Mouse (Mus musculus) neural tube, embryonic 11.5 days (tissue): ENCODE measurements around the gene Rdh16f1. TPM values are rescaled to one million over a fixed set of nuclear protein-coding genes. Genes with fewer than 3 reads are reported as not detected.
"Not testable (repeated sequence)": the region's sequence is repeated elsewhere in the genome, so short reads cannot be mapped to it uniquely, and the experiment has no call there.

Experiments
- ATAC-seq: fragments of 200-750 bp; cut with Nextera tagmentation; 2 replicates; pipeline ENCODE4 v1.8.0; 2017; ENCODE audit warnings: moderate number of reproducible peaks, mild to moderate bottlenecking, moderate TSS enrichment, moderate library complexity; ENCODE audit not compliant: insufficient read depth, low FRiP score, low TSS enrichment
- DNase-seq: peaks from one replicate; pipeline ENCODE4 v3.0.0-alpha.2; 2015; ENCODE audit warnings: low spot score
- H3K27ac ChIP-seq: fragments of 300-500 bp; sonication (generic); 2 replicates; pipeline ENCODE4 v1.5.1; 2014; ENCODE audit warnings: low read depth, mild to moderate bottlenecking, low read length
- H3K27me3 ChIP-seq: fragments of 300-500 bp; sonication (generic); 2 replicates; pipeline ENCODE4 v1.6.1; 2014; ENCODE audit warnings: mild to moderate bottlenecking, low read length, mixed read lengths; ENCODE audit not compliant: control insufficient read depth, insufficient read depth
- H3K36me3 ChIP-seq: fragments of 300-500 bp; sonication (generic); 2 replicates; pipeline ENCODE4 v1.6.1; 2014; ENCODE audit warnings: mild to moderate bottlenecking, low read length, moderate library complexity, mixed read lengths; ENCODE audit not compliant: control insufficient read depth, insufficient read depth
- H3K4me1 ChIP-seq: fragments of 300-500 bp; sonication (generic); 2 replicates; pipeline ENCODE4 v1.6.1; 2014; ENCODE audit warnings: low read length, mixed read lengths; ENCODE audit not compliant: control insufficient read depth, insufficient read depth
- H3K4me2 ChIP-seq: fragments of 300-500 bp; sonication (generic); 2 replicates; pipeline ENCODE4 v1.6.1; 2014; ENCODE audit warnings: low read depth, mild to moderate bottlenecking, moderate library complexity
- H3K4me3 ChIP-seq: fragments of 300-500 bp; sonication (generic); 2 replicates; pipeline ENCODE4 v1.5.1; 2014; ENCODE audit warnings: low read depth, low read length
- H3K9ac ChIP-seq: fragments of 300-500 bp; sonication (generic); 2 replicates; pipeline ENCODE4 v1.6.1; 2014; ENCODE audit warnings: mild to moderate bottlenecking, low read length
- H3K9me3 ChIP-seq: fragments of 300-500 bp; sonication (generic); 2 replicates; pipeline ENCODE4 v1.6.1; 2016; ENCODE audit warnings: low read length; ENCODE audit not compliant: control insufficient read depth
- WGBS: fragments of 180-500 bp; shearing (Covaris S2); extraction: QIAGEN DNeasy Blood & Tissue Kit; methylation state at CpG from one replicate; pipeline ENCODE4 v1.1.7; 2014; 5-methylcytosine and 5-hydroxymethylcytosine counted together
- polyA plus RNA-seq: library from polyadenylated mRNA; unstranded; fragments of >200 nt; fragmentation: Nextera tagmentation; extraction: Ambion mirVana; gene quantifications from 2 replicates; pipeline ENCODE4 v1.2.1, GENCODE M21; 2014

Rdh16f1 gene
- polyA plus RNA-seq, 1 experiment from 2014 or later, result 0.13 TPM

DNA sequence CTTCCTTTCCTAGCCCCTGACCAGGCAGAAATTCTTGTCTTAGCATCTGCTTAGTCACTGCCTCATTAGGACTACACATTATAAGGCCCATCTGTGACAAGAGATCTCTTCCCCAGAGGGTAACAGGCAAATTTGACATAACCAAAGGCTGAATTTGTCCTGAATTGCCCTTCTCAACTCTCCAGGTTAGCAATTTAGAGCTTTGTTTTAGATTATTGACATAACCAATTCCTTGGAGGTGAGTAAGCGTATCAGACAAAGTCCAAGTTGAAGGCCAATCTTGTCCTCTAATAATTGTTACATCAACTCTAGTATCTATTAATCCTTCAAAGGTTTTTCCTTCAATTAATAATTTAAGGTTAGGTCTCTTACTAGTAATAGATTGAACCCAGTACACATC, 74.6 kb downstream of the Rdh16f1 start:
- not testable (repeated sequence) for H3K27me3 ChIP-seq, H3K9me3 ChIP-seq, H3K4me3 ChIP-seq, H3K9ac ChIP-seq, H3K27ac ChIP-seq, DNase-seq, H3K4me2 ChIP-seq, ATAC-seq, H3K36me3 ChIP-seq, H3K4me1 ChIP-seq
- 96% methylated on average over 1 of the region's 1 CpGs for WGBS

DNA sequence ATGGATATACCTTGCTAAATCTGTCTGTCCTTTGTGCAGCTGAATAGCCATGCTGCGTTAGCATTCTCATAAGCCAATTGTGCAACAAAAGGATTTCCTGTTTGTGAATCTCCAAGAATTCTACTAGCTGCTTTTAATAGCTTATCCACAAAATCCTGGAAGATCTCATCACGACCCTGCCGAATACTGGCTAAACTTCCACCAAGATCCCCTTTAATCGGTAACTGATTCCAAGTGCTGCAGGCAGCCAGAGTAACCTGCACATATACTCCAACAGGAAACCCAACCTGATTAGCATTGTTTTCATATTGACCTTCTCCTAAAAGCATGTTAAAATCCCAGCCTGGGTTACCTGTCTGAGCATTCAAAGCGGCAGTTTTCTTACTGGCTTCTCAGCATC, 75.7 kb downstream of the Rdh16f1 start:
- 86% methylated on average over 5 of the region's 5 CpGs for WGBS
- DNase-seq, result no peak

DNA sequence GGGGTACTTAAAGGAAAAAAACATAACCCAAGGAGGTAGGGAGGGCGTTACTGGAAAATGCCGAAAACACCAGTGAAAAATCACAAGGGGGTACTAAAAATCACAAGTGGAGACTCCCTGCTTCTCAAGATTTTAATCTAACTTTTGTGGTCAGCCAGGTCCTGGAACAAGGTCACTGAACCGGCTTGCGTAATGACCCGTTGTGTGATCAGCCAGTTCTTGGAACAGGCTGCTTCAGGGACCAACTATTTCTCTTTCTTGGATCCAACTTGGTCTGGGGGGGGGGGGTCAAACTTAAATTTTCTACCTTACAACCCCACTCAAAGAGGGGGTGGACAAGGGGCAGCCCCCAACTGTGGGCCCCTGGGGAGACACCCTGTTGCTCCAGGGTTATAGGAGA, 78.2 kb downstream of the Rdh16f1 start:
- not testable (repeated sequence) for H3K36me3 ChIP-seq, H3K27ac ChIP-seq, H3K27me3 ChIP-seq, ATAC-seq, H3K4me3 ChIP-seq, DNase-seq, H3K9ac ChIP-seq, H3K9me3 ChIP-seq, H3K4me2 ChIP-seq, H3K4me1 ChIP-seq
- 87% methylated on average over 5 of the region's 5 CpGs for WGBS

More for the DNA sequence above, 75.7 kb downstream of the Rdh16f1 start:
- H3K4me2 ChIP-seq, result no peak overlapping the region
- H3K27ac ChIP-seq, result no peak overlapping the region
- no peaks in the 10 kb centered on the region for H3K9me3 ChIP-seq
- no peaks in the 10 kb centered on the region for H3K27me3 ChIP-seq
- H3K9ac ChIP-seq, result no peak overlapping the region
- no peak for ATAC-seq
- H3K36me3 ChIP-seq, result no peaks in the 10 kb centered on the region
- H3K4me3 ChIP-seq, result no peak overlapping the region
- no peaks in the 10 kb centered on the region for H3K4me1 ChIP-seq

DNA sequence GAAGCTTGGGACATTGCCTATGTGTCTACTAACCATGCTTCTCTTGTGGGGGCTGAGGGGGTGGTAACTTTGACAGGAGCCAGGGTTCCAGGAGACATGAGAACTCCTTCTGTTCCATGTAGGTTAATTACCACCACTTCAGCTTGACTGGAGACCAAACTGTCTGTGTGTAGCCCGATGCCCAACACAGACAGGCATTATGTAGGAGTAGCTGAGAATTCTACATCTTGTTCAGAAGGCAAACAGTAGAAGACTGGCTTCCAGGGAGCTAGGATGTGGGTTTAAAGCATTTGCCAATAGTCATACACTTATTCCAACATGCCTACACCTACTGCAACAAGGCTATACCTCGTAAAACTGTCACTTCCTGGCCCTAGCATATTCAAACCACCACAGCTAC, 79.0 kb downstream of the Rdh16f1 start:
- H3K9ac ChIP-seq, result no peak overlapping the region
- H3K4me2 ChIP-seq, result no peak overlapping the region
- no peak overlapping the region for H3K27ac ChIP-seq
- 91% methylated on average over 2 of the region's 2 CpGs for WGBS
- H3K4me3 ChIP-seq, result no peak overlapping the region
- H3K27me3 ChIP-seq, result no peaks in the 10 kb centered on the region
- no peaks in the 10 kb centered on the region for H3K36me3 ChIP-seq
- no peaks in the 10 kb centered on the region for H3K9me3 ChIP-seq
- ATAC-seq, result no peak
- H3K4me1 ChIP-seq, result no peaks in the 10 kb centered on the region
- DNase-seq, result no peak

DNA sequence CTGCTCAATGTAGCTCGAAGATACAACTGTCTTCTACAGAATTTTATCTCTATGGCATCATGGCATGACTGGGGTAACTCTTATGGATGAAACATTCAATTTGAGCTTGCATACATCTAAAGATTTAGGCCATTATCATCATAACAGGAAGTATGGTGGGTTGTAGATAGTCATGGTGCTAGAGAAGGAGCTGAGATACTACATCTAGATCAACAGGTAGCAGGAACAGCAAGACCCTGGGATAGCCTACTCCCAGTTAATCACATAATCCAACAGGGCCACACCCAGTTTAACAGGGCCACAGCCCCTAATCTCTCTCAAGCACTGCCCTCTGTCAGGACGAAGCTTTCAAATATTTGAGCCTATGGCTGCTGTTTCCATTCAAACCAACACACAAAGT, 81.2 kb downstream of the Rdh16f1 start:
- DNase-seq (no peak), ATAC-seq (no peak)
- Histone ChIP-seq H3K36me3 (no peaks in the 10 kb centered on the region), H3K4me3 (no peak overlapping the region), H3K27ac (no peak overlapping the region), H3K4me1 (no peaks in the 10 kb centered on the region), H3K4me2 (no peak overlapping the region), H3K27me3 (no peaks in the 10 kb centered on the region), H3K9ac (no peak overlapping the region), H3K9me3 (no peaks in the 10 kb centered on the region)
- 78% methylated on average over 2 of the region's 2 CpGs for WGBS

Other genes starting within 250 kb of the Rdh16f1 start
- 2.4 and 3.4 TPM in 2 replicates for gene Ndufa4l2, start 244.8 kb upstream of the Rdh16f1 start, polyA plus RNA-seq
- 82.1 and 91.5 TPM in 2 replicates for gene Shmt2, start 237.3 kb upstream of the Rdh16f1 start, polyA plus RNA-seq
- gene Nxph4, start 225.2 kb upstream of the Rdh16f1 start, polyA plus RNA-seq, result 45.7 and 46.8 TPM in 2 replicates
- 60.2 and 68.2 TPM in 2 replicates for gene Lrp1, start 138.6 kb upstream of the Rdh16f1 start, polyA plus RNA-seq
- 6.1 and 6.8 TPM in 2 replicates for gene Stat6, start 116.8 kb upstream of the Rdh16f1 start, polyA plus RNA-seq
- 9.3 and 10.6 TPM in 2 replicates for gene Nemp1, start 92.9 kb upstream of the Rdh16f1 start, polyA plus RNA-seq
- gene Nab2, start 91.2 kb upstream of the Rdh16f1 start, polyA plus RNA-seq, result 6.2 and 7.8 TPM in 2 replicates
- 0.56 and 0.76 TPM in 2 replicates for gene Myo1a, start 54.6 kb upstream of the Rdh16f1 start, polyA plus RNA-seq
- gene Tac2, start 35.3 kb upstream of the Rdh16f1 start, polyA plus RNA-seq, result 0.49 and 0.57 TPM in 2 replicates
- gene Zbtb39, start 20.2 kb upstream of the Rdh16f1 start, polyA plus RNA-seq, result 7.0 and 8.0 TPM in 2 replicates
- gene Gpr182, start 8.1 kb upstream of the Rdh16f1 start, polyA plus RNA-seq, result 0.29 and 0.38 TPM in 2 replicates
- not detected in 2 replicates for gene Rdh1, start 66 bp upstream of the Rdh16f1 start, polyA plus RNA-seq
- gene Rdh9, start 16.6 kb downstream of the Rdh16f1 start, polyA plus RNA-seq, result not detected in 2 replicates
- not detected in 2 replicates for gene Rdh16, start 41.4 kb downstream of the Rdh16f1 start, polyA plus RNA-seq
- not detected in 2 replicates for gene Rdh19, start 90.1 kb downstream of the Rdh16f1 start, polyA plus RNA-seq
- gene Rdh16f2, start 106.7 kb downstream of the Rdh16f1 start, polyA plus RNA-seq, result not detected in 2 replicates
- not detected in 2 replicates for gene Rdh7, start 129.0 kb downstream of the Rdh16f1 start, polyA plus RNA-seq
- gene Sdr9c7, start 138.7 kb downstream of the Rdh16f1 start, polyA plus RNA-seq, result not detected in 2 replicates
- gene Hsd17b6, start 247.8 kb downstream of the Rdh16f1 start, polyA plus RNA-seq, result not detected in 2 replicates